Mouse (Mus musculus): ENCODE data around the gene Ncoa7. TPM values are rescaled to one million over a fixed set of nuclear protein-coding genes. Genes with fewer than 3 reads are reported as not detected.

Gene Ncoa7
- polyA plus RNA-seq, 1 experiment, result 18.6 TPM

GRCm38 (mm10) chr10:30773181-30773580 is 29.9 kb downstream of the Ncoa7 start:
- Histone ChIP-seq H3K4me3 (ENCODE audit: insufficient read depth, low read depth, low read length) (no peak overlapping the region), H3K36me3 (ENCODE audit: control insufficient read depth, insufficient read depth, low read length) (no peaks in the 10 kb centered on the region), H3K4me1 (ENCODE audit: control insufficient read depth, insufficient read depth, low read length) (peaks cover 12% of the 10 kb centered on the region), H3K27ac (ENCODE audit: insufficient read depth, low read depth, low read length) (peak overlapping the region; percentile 0), H3K27me3 (replicated peaks; ENCODE audit: control insufficient read depth, insufficient read depth, low read length) (no peaks in the 10 kb centered on the region)
- 83% methylated on average over 5 of the region's 5 CpGs for WGBS
- no peak for DNase-seq
- TF ChIP-seq POLR2A (IDR thresholded peaks at IDR 0.05; ENCODE audit: low read depth, low read length), result no peak
- no peak for TF ChIP-seq CTCF (conservative IDR thresholded peaks at IDR 0.05; ENCODE audit: insufficient read depth, insufficient read length, low read depth, low read length)

DNA sequence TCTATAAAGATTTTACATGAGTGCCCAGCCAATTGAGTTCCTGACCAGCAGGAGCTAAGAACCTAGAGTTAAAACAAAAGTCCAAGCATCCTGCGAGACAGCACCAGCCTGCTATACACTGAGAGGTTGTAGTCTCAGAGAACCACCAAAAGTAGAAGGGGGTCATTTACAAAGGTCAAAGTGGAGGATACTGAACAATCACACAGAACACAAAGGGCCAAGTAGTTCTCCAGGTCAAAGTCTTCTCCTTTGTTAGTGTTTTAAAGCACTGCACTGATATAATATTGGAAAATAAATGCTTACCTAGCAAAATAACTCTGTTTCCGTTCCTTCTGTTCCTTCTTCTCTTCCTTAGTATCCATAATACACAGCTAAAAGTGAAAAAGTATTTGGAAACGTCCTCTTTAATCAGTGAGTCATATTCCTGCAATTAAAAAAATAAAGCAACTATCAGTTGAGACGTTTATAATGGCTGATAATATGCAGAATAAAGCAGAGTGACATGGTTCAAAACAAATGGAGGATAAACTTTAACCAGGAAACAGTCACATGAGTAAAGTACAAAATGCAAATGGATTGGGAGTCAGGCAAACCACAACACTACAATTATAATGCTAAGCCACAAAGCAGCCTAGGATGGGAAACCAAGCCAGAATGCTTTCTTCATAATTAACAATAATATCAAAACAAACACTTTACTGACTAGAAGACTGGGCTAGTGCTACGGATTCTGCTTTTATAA is 31.5 kb downstream of the Ncoa7 start:
- Histone ChIP-seq H3K36me3 (ENCODE audit: control insufficient read depth, insufficient read depth, low read length) (peaks cover 2% of the 10 kb centered on the region; the same call in 1 of the 2 replicates), H3K4me3 (ENCODE audit: insufficient read depth, low read depth, low read length) (peak overlapping the region; percentile 90), H3K27me3 (replicated peaks; ENCODE audit: control insufficient read depth, insufficient read depth, low read length) (no peaks in the 10 kb centered on the region), H3K27ac (ENCODE audit: insufficient read depth, low read depth, low read length) (peak overlapping the region; percentile 93), H3K4me1 (ENCODE audit: control insufficient read depth, insufficient read depth, low read length) (peaks cover 15% of the 10 kb centered on the region)
- 41% methylated on average over 5 of the region's 5 CpGs for WGBS
- peak; percentile 83 for DNase-seq
- TF ChIP-seq POLR2A (IDR thresholded peaks at IDR 0.05; ENCODE audit: low read depth, low read length) (no peak), CTCF (conservative IDR thresholded peaks at IDR 0.05; ENCODE audit: insufficient read depth, insufficient read length, low read depth, low read length) (no peak)

GRCm38 (mm10) chr10:30768820-30769219 is 34.3 kb downstream of the Ncoa7 start:
- Histone ChIP-seq H3K4me1 (ENCODE audit: control insufficient read depth, insufficient read depth, low read length) (peaks cover 14% of the 10 kb centered on the region; the same call in 1 of the 2 replicates), H3K36me3 (ENCODE audit: control insufficient read depth, insufficient read depth, low read length) (peaks cover 2% of the 10 kb centered on the region; the same call in 1 of the 2 replicates), H3K27me3 (replicated peaks; ENCODE audit: control insufficient read depth, insufficient read depth, low read length) (no peaks in the 10 kb centered on the region), H3K4me3 (ENCODE audit: insufficient read depth, low read depth, low read length) (0 out of 2 replicates have a peak overlapping the region, but pooled peaks have one; percentile 13), H3K27ac (ENCODE audit: insufficient read depth, low read depth, low read length) (peak overlapping the region; percentile 93)
- DNase-seq, result peak; percentile 73
- no peak for TF ChIP-seq POLR2A (IDR thresholded peaks at IDR 0.05; ENCODE audit: low read depth, low read length)
- 61% methylated on average over 1 of the region's 1 CpGs for WGBS

DNA sequence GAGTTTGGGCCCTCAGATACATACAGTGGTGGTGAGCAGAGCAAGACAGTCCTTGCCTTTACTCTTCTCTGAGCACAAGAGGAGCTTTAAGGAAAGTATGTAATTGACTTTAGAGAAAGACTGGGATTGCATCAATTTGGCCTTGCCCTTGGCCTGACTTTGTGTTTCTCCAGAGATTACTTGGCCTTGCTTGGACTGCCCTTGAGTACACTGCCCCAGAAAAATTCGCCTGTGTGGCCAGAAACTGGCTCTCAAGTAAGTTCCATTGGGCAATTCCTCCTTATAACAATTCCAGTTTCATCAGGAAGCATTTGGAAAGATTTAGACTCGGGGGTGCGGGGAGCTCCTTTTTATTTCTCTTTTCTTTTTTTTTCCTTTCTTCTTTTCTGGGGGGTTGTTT is 34.9 kb downstream of the Ncoa7 start:
- peak; percentile 86 for DNase-seq
- no peak for TF ChIP-seq POLR2A (IDR thresholded peaks at IDR 0.05; ENCODE audit: low read depth, low read length)
- TF ChIP-seq CTCF (conservative IDR thresholded peaks at IDR 0.05; ENCODE audit: insufficient read depth, insufficient read length, low read depth, low read length), result no peak
- Histone ChIP-seq H3K27ac (ENCODE audit: insufficient read depth, low read depth, low read length) (peak overlapping the region; percentile 93), H3K27me3 (replicated peaks; ENCODE audit: control insufficient read depth, insufficient read depth, low read length) (no peaks in the 10 kb centered on the region), H3K36me3 (ENCODE audit: control insufficient read depth, insufficient read depth, low read length) (peaks cover 2% of the 10 kb centered on the region), H3K4me3 (ENCODE audit: insufficient read depth, low read depth, low read length) (no peak overlapping the region), H3K4me1 (ENCODE audit: control insufficient read depth, insufficient read depth, low read length) (peaks cover 15% of the 10 kb centered on the region; the same call in 1 of the 2 replicates)
- WGBS, result 43% methylated on average over 3 of the region's 3 CpGs

DNA sequence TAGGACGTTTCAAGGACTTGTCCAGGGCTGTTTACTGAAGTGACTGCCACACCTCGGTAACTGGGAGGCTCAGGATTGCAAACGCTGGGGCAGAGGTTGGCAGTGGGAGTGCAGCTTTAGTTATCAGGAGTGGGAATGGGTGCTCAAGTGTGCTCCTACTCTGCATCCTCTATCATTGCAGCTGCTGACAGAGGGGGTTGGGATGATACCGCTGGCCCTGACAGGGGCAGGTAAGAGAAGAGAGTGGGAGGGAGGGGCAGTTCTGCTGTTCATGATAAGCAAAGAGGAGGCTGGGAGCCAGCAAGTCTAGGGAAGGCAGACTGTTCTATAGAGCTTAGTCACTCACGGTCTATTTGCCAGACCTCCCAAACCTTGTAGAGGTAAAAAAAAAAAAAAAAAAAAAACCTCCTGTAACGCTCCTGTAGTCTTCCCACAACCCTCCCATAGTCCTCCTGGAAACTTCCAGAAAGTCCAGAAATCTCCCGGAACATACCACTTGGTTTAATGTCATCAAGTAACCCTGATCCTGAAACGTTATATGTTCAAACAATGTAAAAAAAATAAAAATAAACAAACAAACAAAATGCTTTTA is 39.9 kb downstream of the Ncoa7 start:
- no peak for DNase-seq
- WGBS, result 42% methylated on average over 8 of the region's 8 CpGs
- Histone ChIP-seq H3K36me3 (ENCODE audit: control insufficient read depth, insufficient read depth, low read length) (peaks cover 3% of the 10 kb centered on the region), H3K4me1 (ENCODE audit: control insufficient read depth, insufficient read depth, low read length) (peaks cover 27% of the 10 kb centered on the region), H3K27ac (ENCODE audit: insufficient read depth, low read depth, low read length) (peak overlapping the region; percentile 80), H3K27me3 (replicated peaks; ENCODE audit: control insufficient read depth, insufficient read depth, low read length) (no peaks in the 10 kb centered on the region), H3K4me3 (ENCODE audit: insufficient read depth, low read depth, low read length) (no peak overlapping the region)
- TF ChIP-seq POLR2A (IDR thresholded peaks at IDR 0.05; ENCODE audit: low read depth, low read length) (no peak), CTCF (conservative IDR thresholded peaks at IDR 0.05; ENCODE audit: insufficient read depth, insufficient read length, low read depth, low read length) (no peak)

GRCm38 (mm10) chr10:30762284-30762964 is 40.7 kb downstream of the Ncoa7 start:
- H3K27ac ChIP-seq (ENCODE audit: insufficient read depth, low read depth, low read length), result peak overlapping the region; percentile 80
- H3K4me1 ChIP-seq (ENCODE audit: control insufficient read depth, insufficient read depth, low read length), result peaks cover 21% of the 10 kb centered on the region
- no peaks in the 10 kb centered on the region for H3K27me3 ChIP-seq (replicated peaks; ENCODE audit: control insufficient read depth, insufficient read depth, low read length)
- WGBS, result 49% methylated on average over 4 of the region's 4 CpGs
- peaks cover 2% of the 10 kb centered on the region for H3K36me3 ChIP-seq (ENCODE audit: control insufficient read depth, insufficient read depth, low read length)
- TF ChIP-seq CTCF (conservative IDR thresholded peaks at IDR 0.05; ENCODE audit: insufficient read depth, insufficient read length, low read depth, low read length), result no peak
- TF ChIP-seq POLR2A (IDR thresholded peaks at IDR 0.05; ENCODE audit: low read depth, low read length), result no peak
- peak; percentile 71 for DNase-seq
- H3K4me3 ChIP-seq (ENCODE audit: insufficient read depth, low read depth, low read length), result no peak overlapping the region
